Mouse (Mus musculus): ENCODE results near the gene Igsf23.

- TF ChIP-seq CTCF (IDR thresholded peaks at IDR 0.05; ENCODE audit: low read depth) (no peak), EP300 (optimal IDR thresholded peaks at IDR 0.05) (no peak)
Measured at GRCm38 (mm10) chr7:19971516-19971915, 21.0 kb upstream of the Igsf23 start.

Data from stomach, postnatal 0 days (tissue).